Mouse (Mus musculus) adrenal gland, adult (tissue): ENCODE data around the gene Spata25.
"Not testable (repeated sequence)": the region's sequence is repeated elsewhere in the genome, so short reads cannot be mapped to it uniquely, and the experiment has no call there.

Experiments used
- DNase-seq, 2 experiments: peaks; one replicate each; pipeline ENCODE4 v3.0.0; 2022 to 2023; ENCODE audit warnings: low spot score in 1 of 2; ENCODE audit not compliant: inconsistent age in 2 of 2

The Spata25 gene

DNA sequence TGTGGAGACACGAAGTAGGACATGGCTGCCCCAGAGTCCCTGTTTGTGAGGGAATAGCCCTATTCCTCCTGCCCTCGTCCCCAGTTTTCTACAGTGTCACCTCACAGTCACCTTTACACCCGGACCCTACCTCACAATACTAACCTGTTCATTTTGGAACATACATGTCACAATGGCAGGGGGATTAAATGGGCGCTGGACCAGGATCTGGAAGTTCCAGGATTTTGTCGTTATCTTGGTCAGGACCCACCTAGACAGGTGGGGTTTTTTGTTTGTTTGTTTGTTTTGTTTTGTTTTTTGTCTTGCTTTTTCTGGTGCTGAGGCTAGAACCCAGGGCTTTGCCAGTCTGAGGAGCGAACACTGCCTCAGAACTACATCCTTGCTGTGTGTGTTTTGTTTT is at the start of gene Spata25:
Gene Spata25, minus strand, starts transcription at position 101 of the 400 bp plus-strand sequence.
- DNase-seq = no peak

DNA sequence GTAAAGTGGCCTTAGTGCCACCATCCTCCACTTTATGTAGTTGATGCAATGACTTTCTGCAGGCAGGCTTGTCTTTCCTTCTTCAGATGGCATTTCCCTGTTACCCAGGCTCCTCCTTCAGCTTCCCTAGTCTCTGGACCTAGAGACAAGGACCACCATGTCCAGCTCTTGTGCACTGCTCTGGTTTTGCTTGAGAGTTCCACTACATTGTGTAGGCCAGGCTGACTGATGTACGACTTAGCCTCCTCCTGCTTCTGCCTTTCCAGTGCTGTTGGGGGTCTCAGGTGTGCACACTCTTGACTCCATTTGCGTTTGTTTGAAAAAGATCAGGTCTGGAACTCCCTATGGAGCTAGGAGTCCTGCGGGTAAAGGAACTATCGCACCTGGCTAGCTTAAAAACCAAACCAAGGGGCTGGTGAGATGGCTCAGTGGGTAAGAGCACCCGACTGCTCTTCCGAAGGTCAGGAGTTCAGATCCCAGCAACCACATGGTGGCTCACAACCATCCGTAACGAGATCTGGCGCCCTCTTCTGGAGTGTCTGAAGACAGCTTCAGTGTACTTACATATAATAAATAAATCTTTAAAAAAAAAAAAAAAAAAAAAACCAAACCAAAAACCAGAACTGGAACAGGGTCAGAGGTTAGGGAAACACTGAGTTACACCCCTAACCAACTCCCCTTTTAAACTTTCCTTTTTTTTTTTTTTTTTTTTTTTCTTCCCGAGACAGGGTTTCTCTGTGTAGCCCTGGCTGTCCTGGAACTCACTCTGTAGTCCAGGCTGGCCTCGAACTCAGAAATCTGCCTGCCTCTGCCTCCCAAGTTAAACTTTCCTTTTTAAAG is 49.3 kb upstream of the Spata25 start:
- peak in 1 of 2 experiments; percentile 48 for DNase-seq

DNA sequence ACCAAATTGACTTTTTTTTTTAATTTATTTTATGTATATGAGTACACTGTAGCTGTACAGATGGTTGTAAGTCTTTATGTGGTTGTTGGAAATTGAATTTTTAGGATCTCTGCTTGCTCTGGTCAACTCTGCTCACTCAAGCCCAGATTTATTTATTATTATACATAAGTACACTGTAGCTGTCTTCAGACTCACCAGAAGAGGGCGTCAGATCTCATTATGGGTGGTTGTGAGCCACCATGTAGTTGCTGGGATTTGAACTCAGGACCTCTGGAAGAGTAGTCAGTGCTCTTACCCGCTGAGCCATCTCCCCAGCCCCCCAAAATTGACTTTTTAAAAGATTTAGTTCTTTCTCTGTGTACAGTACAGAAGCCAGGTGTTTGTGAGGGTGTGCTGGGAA is 47.3 kb upstream of the Spata25 start:
- DNase-seq = peak in 1 of 2 experiments; percentile 44

DNA sequence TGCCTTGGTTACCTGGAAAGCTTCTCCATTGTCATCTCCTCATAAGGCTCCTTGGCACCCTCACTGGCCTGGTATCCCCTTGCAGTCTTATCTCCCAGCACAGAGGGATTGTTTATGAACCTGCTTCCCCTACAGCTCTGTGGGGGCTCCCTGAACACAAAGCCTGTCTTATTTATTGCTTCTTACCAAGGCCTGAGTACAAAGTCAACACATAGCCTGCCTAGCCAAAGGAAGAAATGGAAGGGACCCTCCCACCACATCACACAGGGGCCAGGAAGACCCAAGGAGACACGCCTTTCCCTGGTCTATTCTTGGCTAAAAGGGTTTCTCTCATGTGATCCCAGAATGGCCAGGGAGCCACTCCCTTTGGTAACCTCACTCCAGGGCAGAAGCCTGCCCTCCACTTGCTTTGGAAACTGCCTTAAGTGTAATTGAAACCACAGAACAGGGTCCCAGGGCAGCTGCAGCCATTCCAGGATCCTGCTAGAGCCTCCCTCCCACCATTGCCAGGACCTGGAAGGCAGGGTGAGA is 46.0 kb upstream of the Spata25 start:
- peak in 1 of 2 experiments; percentile 66 for DNase-seq

DNA sequence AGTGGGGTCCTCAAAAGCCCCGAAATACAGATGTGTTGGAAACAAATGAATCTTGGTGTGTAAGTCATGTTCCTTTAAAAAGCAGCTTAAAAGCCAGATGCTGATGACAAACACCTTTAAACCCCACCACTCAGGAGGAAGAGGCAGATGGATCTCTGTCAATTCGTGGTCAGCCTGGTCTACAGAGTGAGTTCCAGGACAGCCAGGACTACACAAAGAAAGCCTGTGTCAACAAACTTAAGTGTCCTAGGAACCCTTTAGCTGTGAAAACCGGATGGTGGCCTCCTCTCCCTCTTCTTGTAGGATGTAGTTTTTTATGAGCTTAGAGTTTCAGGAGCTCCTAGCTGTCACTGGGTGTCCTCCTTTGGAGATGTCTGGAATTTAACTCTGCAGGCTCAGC is 45.3 kb upstream of the Spata25 start:
- DNase-seq = no peak

DNA sequence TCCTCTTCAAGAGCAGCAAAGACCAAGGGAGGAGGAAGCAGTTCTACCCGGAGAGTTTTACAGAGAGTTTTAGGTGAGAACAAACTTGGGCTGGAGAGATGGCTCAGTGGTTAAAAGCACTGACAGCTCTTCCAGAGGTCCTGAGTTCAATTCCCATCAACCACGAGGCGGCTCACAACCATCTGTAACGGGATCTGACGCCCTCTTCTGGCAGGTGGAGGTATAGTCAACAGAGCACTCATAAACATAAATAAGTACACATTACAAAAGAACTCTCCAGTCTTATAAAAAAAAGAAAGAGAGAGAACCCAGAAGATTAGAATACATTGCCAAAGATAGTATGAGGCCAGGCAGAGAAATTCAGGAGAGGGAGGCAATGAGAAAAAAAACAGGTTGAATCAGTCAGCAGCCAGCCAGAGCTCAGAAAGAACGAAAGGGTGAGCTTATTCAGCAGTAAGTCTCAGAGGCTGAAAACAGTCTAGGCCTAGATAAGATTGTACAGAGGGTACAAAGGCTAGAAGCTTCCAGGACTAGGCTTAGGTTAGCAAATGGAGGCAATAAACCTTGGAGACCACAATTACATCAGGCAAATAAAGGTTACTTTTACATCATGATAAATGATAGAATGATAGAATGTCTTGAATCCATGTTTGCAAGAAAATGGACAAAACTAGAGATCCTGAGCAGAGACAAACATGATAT is 43.4 kb upstream of the Spata25 start:
- no peak for DNase-seq

DNA sequence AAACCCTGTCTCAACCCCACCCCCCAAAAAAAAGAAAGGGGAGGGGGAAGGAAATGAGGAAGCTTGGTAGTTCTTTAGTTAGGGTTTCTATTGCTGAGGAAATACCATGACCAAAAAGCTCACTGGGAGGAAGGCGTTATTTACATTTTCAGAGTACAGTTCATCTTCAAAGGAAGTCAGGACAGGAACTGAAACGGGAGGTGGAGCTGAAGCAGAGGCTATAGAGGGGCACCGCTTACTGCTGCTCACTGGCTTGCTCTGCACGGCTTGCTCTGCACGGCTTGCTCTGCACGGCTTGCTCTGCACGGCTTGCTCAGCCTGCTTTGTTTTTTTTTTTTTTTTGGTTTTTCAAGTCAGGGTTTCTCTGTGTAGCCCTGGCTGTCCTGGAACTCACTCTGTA is 40.2 kb upstream of the Spata25 start:
- DNase-seq = peak in 1 of 2 experiments; percentile 31

DNA sequence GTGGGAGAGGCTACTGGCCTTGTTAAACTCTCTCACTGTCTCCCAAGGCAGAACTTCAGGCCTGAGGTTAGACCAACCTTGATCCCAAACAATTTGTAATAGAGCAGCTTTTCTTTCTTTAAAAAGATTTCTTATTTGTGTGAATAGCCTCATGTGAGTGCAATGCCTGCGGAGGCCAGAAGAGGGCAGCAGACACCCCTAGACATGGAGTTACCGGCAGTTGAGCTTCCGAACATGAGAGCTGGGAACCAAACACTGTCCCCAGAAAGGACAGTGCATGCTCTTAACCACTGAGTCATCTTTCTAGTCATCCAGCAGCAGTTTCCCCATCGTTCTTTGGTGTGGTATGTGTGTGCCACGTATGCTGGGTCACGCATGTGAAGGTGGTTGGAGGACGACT is 39.2 kb upstream of the Spata25 start:
- no peak for DNase-seq

DNA sequence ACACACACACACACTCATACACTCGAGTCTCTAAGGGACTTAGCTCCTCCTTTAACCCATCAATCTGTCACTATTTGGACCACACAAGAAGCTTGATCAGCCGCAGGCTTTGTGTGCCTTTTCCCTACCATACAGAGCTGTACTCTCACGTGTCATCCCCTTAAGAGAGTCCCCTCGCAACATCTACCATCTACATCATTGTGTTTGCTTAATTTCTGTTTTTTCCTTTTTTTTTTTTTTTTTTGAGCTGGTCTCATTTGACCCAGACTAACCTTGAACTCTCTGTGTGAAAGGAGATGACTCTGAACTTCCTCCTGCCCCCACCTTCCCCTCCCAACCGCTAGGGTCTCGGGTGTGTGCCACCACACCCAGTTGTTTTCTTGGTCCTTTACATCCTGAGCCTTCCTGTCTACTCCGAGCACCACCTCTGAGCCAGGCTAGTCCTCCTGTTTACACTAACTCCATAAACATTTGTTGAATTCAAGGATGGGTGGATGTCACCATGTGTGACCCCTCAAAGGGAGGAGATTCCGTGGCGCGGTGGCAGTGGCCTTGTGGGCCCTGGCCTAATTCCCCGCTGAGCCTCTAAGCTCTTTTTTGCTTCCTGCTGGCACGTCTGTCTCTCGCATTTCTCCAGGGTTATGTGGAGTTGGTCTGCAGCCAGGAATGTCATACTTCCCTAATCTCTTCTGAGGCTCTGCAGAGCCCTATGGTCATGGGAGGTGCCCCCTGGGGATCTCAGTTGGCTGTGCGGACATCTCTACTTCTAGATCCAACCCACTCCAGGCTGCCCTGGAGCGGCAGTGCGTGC is 38.6 kb upstream of the Spata25 start:
- peak; percentile 77 to 91 for DNase-seq

DNA sequence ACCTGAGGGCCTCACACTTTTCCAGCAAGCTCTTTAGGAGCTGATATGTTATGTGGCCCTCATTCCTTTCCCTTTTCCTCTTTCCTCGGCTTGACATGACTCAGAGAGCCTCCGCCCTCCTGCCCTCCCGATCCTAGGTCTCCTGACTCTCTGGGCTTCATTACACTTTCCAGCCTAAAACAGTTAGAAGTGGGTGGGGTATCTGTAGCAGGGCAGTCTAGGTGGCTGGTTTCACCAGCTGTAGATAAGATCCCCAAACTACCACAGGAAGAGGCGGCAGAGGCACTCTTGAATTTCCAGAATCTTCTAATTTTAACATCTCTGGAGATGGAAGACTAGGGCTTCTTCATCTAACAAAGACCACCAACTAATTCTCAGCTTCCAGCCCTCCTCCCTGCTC is 36.3 kb upstream of the Spata25 start:
- no peak for DNase-seq

DNA sequence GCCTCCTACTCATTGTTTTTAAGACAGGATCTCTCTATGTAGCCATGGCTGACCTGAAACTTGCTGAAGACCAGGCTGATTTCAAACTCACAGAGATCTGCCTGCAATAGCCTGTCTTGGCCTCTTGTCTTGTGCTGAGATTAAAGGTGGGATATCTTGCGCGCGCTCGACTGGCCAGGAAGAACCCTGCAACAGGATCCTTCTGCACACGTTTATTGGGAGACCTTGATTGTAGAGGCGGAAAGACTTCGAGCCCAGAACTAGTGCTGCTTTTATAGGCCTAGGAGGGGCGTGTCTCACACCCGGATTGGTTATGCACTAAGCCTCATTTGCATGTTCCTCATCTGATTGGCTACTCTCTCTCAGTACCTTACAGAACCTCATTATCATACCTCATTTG is 35.1 kb upstream of the Spata25 start:
- DNase-seq = not testable (repeated sequence)

DNA sequence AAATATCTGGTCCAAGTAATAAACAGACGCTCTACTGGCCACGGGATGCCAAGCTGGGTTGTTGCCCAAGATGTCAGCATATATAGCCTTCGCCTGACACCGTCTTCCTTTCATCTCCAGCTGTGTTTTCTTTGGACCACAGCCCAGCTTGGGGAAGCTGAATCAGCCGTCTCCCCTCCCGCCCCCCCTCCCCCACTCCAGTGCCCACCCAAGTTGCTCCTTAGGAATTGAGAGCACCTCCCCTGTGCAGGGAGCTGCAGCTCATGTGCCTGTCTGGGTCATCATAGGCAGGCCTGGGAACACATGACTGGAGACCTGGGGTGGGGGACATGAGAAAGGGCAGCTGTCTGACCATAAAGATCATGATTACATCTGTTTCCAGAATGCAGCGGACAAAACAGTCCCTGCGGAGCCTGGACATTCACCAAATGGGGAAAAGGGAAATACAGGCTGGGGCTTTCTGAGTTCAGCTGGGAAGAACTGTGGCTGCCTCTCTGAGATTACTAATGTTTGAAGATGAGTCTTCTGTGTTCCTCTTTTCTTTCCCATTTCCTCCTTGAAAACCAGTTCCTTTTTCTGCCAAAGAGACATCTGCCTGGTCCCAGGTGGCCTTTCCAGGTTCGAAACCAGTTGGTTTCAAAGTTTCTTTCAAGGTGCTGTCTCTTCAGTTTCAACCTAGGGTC is 34.0 kb upstream of the Spata25 start:
- DNase-seq = peak; percentile 58 to 84

DNA sequence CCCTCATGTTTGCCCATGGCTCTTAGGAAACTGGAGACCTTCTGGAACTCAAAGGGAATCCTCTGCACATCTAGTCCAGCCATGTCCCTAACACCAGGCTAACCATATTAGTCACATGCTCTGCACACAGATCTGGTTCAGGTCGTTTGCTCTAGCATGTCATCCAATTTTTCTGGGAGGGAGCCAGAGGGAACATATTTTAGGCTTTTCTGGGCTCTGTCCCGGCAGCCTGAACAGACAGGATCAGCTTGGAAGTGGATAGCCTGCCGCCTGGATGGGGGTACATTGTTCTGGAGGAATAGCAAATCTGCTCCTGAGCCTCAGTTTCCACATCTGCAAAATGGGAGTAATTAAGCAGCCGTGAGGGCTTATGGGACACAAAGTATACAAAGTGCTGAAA is 32.8 kb upstream of the Spata25 start:
- DNase-seq = no peak

DNA sequence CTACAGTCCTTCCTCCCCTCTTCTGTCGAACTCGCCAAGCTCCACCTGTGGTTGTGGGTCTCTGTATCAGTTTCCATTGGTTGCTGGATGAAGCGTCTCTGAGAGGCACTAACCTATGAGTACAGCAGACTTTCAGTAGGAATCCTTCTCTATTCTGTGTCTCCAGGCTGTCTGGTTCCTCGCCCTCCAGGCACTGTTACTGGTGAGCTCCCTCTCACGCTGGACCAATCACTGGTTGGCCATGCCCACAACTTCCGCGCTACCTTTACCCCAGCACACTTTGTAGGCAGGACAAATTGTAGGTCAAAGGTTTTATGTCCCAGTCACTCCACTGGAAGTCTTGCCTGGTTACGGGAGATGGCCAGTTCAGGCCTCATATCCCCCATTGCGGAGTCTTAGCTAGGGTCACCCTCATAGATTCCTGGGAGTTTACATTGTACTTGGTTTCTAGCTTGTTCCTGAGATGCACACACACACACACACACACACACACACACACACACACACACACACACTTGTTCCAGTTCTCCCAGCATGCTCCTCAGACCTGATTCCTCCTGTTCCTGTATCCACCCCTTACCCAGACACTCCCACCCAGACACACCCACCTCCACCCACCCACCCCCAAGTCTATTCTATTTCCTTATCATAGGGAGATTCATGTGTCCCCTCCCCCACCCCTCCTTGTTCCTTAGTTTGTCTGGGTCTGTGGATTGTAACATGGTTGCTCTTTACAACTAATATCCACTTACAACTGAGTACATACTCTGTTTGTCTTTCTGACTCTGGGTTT is 31.5 kb upstream of the Spata25 start:
- no peak for DNase-seq

DNA sequence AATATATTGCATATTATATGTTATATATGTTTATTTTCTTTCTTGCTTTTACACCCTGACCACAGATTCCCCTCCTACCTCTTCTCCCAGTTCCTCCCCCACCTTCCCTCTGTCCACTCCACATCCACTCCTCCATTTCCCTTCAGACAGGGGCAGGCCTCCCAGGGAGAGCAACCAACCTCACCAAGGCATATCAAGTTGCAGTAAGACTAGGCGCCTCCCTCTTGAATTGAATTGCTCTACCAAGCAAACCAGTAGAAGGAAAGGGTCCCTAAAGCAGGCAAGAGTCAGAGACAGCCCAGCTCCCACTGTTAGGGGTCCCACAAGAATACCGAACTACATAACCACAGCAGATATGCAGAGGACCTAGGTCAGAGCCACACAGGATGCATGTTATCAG is 30.8 kb upstream of the Spata25 start:
- DNase-seq = no peak

DNA sequence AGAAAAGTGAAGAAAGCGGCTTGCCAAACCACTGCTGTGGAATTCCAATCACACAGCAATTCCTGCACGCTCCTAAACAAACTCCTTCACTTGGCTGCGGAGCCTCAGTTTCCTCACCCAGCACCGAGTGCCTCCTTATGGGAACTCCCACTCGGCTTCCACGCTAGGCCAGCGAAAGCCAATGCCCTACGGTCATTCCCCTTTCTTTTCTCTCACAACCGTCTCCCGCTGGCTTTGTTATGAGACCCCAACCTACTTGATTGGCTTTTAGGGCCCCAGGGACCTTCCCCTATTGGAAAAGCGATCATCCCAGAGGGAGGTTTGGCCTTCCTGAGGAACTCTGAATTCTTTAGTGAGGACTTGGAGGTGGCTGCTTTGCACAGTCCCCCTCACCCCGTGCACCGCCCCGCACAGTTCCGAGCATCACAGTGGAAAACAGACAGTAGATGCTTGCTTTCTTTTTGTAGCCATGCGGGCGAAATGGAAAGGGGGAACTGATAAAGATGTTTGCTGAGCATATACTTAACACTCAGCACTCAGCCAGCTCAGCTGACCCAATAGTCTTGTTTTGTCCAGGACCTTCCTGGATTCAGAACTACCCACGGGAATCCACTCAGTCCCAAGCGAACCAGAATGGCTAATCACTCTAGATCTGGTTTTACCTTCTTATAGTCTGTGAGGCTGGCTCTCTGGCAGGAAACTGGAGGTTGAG is 29.7 kb upstream of the Spata25 start:
- DNase-seq = no peak

DNA sequence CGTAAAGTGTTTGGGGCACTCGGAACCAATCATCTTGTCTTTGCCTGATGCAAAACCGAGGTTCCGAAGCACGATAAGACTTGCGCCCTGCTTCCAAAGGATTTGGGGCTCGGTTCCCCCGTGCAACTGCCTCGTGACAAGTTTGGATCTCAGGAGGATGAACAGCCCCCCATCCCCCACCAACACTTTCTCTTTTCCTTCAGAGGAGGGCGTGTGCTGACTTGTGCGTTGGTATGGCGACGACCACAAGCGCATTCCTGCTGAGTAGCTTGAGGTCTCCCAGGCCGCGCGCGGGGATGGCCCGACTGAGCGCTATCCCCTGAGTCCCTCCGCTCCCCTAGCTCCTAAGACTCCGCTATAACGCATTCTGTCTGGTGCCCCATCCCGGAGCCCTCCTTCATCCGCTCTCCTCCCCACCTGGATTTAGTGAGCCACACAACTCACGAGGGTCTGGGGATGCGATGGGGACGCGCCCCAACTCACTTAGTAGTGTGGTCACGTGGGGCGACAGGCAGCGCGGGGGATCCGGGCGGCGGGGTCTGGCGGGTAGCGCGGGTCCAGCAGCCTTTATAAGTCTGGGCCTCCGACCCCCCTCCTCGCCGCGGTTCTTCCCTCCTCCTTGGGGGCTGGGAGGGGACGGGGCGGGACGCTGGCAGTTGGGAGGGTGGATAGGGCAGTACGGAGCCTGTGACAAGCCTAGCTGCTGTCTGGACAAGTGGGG is 28.9 kb upstream of the Spata25 start, which contains the start of gene Pltp:
Gene Pltp, minus strand, starts transcription at position 611 of the 721 bp plus-strand sequence.
- DNase-seq = peak; percentile 42 to 74

DNA sequence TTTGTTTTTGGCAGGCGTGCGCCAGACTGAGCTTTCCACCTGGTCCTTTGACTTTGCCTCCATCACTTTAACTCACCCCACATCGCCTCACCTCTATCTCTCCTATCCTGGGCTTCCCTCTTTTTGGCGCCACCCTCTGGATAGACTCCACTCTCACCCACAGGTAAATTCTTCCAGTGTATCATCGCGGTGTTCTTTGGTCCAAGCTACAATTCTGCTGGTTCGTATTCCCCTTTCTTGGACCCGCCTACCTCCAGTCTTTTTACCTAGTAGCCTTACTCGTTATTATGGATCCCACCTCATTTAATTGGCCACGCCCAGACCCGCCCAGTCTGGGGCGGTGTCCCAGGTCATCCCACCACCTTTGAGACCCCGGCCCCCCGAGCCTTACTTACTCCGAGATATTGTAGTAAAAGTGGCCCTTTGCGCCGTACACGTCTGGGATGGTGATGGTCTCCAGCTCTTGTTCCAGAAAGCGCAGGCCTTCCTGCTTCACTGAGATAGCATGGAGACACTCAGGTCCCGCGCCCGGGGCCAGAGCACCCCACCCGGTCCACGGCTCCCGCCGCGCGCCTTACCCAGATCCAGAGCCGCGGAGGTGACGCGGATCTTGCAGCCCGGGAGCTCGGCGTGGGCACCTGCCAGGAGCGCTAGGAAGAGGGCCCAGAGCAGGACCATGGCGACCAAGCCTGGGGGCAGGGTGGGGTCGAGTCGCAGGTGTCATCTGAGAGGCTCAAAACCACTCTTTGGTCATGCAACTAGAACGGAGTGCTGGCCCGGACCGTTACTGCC is 28.2 kb upstream of the Spata25 start:
- DNase-seq = no peak
